Mouse (Mus musculus) hindbrain, embryonic 16.5 days (tissue): ENCODE data around the gene Tmem107. TPM values are rescaled to one million over a fixed set of nuclear protein-coding genes. Genes with fewer than 3 reads are reported as not detected.

ENCODE experiments used
- ATAC-seq: fragments of 200-750 bp; cut with Nextera tagmentation; 2 replicates; pipeline ENCODE4 v1.8.0; 2017; ENCODE audit warnings: moderate TSS enrichment, moderate library complexity
- H3K27ac ChIP-seq: fragments of 300-500 bp; sonication (generic); 2 replicates; pipeline ENCODE4 v1.5.1; 2014; ENCODE audit warnings: low read depth, mild to moderate bottlenecking, control low read depth, low read length, moderate library complexity
- H3K27me3 ChIP-seq: fragments of 300-500 bp; sonication (generic); replicated peaks from 2 replicates; pipeline ENCODE4 v1.6.1; 2014; ENCODE audit warnings: low read length; ENCODE audit not compliant: control insufficient read depth, insufficient read depth
- H3K36me3 ChIP-seq: fragments of 300-500 bp; sonication (generic); 2 replicates; pipeline ENCODE4 v1.6.1; 2014; ENCODE audit warnings: mild to moderate bottlenecking, low read length, moderate library complexity, mixed read lengths; ENCODE audit not compliant: control insufficient read depth, insufficient read depth
- H3K4me1 ChIP-seq: fragments of 300-500 bp; sonication (generic); 2 replicates; pipeline ENCODE4 v1.6.1; 2014; ENCODE audit warnings: low read depth, low read length; ENCODE audit not compliant: control insufficient read depth, insufficient read depth
- H3K4me2 ChIP-seq: fragments of 300-500 bp; sonication (generic); 2 replicates; pipeline ENCODE4 v1.6.1; 2014; ENCODE audit warnings: mild to moderate bottlenecking, low read length, control low read depth, moderate library complexity
- H3K4me3 ChIP-seq: fragments of 300-500 bp; sonication (generic); 2 replicates; pipeline ENCODE4 v1.5.1; 2014; ENCODE audit warnings: mild to moderate bottlenecking, low read length, control low read depth, moderate library complexity
- H3K9ac ChIP-seq: fragments of 300-500 bp; sonication (generic); 2 replicates; pipeline ENCODE4 v1.6.1; 2014; ENCODE audit warnings: low read depth, mild to moderate bottlenecking, control low read depth, low read length, moderate library complexity
- H3K9me3 ChIP-seq: fragments of 300-500 bp; sonication (generic); 2 replicates; pipeline ENCODE4 v1.6.1; 2014; ENCODE audit warnings: mild to moderate bottlenecking, low read length, moderate library complexity; ENCODE audit not compliant: control insufficient read depth
- WGBS: fragments of 180-500 bp; shearing (Covaris S2); extraction: QIAGEN DNeasy Blood & Tissue Kit; methylation state at CpG from one replicate; pipeline ENCODE4 v1.1.7; 2014; 5-methylcytosine and 5-hydroxymethylcytosine counted together
- polyA plus RNA-seq: library from polyadenylated mRNA; unstranded; fragments of >200 nt; fragmentation: Nextera tagmentation; extraction: Ambion mirVana; gene quantifications from 2 replicates; pipeline ENCODE4 v1.2.1, GENCODE M21; 2015

Gene Tmem107
- polyA plus RNA-seq, 1 experiment from 2014 or later = 42.6 TPM

DNA sequence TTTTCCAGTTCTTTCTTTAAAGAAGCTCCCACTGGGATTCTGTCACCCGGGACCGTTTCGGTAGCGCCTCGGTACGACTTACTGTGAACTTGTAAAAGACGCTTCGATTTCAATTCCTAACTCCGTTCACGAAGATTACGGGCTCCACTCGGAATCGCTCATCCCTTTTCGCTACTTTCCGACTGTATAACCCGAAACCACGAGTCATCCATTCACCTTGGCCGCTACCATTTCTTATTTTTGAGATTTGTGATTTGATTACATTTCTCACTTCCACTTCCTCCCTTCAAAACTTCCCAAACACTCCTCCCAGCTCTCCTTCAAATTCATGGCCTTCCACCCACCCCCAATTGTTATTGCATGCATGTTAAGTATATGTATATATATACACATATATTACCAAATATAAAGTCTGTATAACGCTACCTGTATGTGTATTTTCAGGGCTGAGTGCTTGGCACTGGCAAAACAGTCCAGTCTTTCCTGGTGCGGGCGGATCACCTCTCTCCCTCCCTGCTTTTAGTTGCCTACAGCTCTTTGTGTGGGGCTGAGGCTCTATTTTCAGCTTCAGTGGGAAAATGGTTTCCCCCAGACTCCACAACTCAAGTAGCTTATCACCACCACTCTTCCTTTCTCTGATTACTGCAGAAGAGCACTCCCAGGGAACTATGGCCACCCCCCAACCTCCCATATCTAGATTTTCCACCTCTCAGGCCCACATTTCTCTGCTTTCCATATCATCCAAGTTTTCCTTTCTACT, 40.6 kb downstream of the Tmem107 start:
- ATAC-seq = no peak
- Histone ChIP-seq H3K9me3 (no peaks in the 10 kb centered on the region), H3K4me3 (peak overlapping the region; percentile 41), H3K27ac (no peak overlapping the region), H3K4me1 (peaks cover 4% of the 10 kb centered on the region; the same call in 1 of the 2 replicates), H3K9ac (peak overlapping the region; percentile 7; the same call in 1 of the 2 replicates), H3K36me3 (peaks cover 12% of the 10 kb centered on the region), H3K27me3 (no peaks in the 10 kb centered on the region), H3K4me2 (peak overlapping the region; percentile 60)
- 4% methylated on average over 21 of the region's 21 CpGs for WGBS

DNA sequence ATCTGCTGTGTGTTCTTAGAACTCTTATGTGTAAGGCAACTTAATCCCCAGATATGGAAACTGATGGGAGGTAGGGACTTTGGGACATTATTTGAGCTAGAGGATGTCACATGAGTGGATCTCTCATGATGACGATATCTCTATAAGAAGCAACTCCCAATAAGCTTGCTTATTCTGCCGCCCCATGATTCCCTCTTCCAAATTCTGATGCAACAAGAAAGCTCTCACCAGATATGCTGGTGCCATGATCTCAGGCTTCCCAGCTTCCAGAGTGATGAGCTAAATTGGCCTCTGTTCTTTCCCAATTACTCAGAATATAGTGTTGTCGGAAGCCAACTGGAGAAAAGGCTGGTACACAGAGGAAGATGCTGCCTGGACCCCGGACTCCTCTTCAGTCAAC, 41.3 kb downstream of the Tmem107 start:
- no peak overlapping the region for H3K27ac ChIP-seq
- H3K4me3 ChIP-seq = 0 out of 2 replicates have a peak overlapping the region, but pooled peaks have one; percentile 3
- no peaks in the 10 kb centered on the region for H3K9me3 ChIP-seq
- no peak overlapping the region for H3K9ac ChIP-seq
- H3K36me3 ChIP-seq = peaks cover 10% of the 10 kb centered on the region
- no peaks in the 10 kb centered on the region for H3K27me3 ChIP-seq
- peaks cover 6% of the 10 kb centered on the region; the same call in 1 of the 2 replicates for H3K4me1 ChIP-seq
- peak overlapping the region; percentile 60; the same call in 1 of the 2 replicates for H3K4me2 ChIP-seq
- ATAC-seq = no peak
- WGBS = 69% methylated on average over 4 of the region's 4 CpGs

DNA sequence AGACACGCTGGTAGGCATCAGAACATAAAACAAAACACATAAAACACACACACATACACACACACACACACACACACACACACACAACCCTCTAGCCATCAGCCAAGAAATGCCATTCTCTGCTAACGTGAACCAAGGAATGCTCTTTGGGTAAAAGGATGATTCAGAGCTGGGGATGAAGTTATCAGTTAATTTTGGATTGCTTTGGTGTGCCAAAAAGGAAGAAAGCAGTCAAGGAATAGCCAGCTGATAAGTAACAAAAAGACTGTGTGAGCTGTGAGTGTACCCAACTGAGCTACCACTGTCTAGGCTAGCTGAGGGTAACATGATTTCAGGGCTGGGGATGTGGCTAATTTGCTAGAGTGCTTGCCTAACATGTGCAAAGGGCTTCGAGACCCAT, 43.4 kb downstream of the Tmem107 start:
- Histone ChIP-seq H3K9me3 (no peaks in the 10 kb centered on the region), H3K9ac (no peak overlapping the region), H3K27ac (no peak overlapping the region), H3K36me3 (peaks cover 2% of the 10 kb centered on the region; the same call in 1 of the 2 replicates), H3K4me2 (no peak overlapping the region), H3K27me3 (no peaks in the 10 kb centered on the region), H3K4me3 (no peak overlapping the region), H3K4me1 (peaks cover 12% of the 10 kb centered on the region)
- 70% methylated on average over 3 of the region's 3 CpGs for WGBS
- no peak for ATAC-seq

DNA sequence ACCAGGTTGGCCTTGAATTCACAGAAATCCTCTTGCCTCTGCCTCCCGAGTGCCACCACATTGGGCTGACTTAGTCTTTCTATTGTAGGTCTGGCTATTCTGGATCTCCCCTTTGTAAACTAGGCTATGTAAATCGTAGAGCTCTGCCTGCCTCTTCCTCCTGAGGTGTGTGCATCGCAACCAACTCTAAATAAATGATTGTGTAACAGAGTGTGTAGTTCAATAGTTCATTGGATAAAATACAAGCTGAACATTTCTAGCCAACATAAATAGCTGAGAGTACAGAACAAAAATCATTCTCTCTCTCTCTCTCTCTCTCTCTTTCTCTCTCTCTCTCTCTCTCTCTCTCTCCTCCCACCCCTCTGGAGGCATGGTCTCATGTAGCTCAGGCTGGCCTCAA, 44.0 kb downstream of the Tmem107 start:
- no peak overlapping the region for H3K4me3 ChIP-seq
- H3K9ac ChIP-seq = no peak overlapping the region
- H3K36me3 ChIP-seq = no peaks in the 10 kb centered on the region
- WGBS = 82% methylated on average over 3 of the region's 3 CpGs
- no peaks in the 10 kb centered on the region for H3K27me3 ChIP-seq
- H3K4me2 ChIP-seq = no peak overlapping the region
- no peak overlapping the region for H3K27ac ChIP-seq
- no peaks in the 10 kb centered on the region for H3K9me3 ChIP-seq
- H3K4me1 ChIP-seq = peaks cover 14% of the 10 kb centered on the region
- ATAC-seq = no peak

DNA sequence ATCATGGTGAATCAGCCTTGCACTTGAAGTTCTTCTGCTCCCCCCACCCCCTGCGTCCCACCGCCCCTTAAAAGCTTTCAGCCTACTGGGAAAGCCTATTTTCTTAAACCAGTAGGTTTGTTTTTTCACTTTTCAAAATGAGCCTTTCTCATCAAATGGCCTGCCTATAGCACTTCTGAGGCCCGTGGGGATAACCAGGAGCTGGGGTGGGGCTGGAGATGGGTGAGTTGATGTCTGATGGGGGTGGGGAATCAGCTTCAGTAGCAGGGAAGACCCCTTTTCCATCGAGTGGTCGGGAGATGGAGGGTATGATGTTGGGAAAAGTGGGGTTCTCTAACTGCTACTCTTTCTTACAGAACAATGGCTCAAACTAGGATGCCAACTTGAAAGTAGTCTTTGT, 46.2 kb downstream of the Tmem107 start:
- peaks cover 20% of the 10 kb centered on the region for H3K4me1 ChIP-seq

DNA sequence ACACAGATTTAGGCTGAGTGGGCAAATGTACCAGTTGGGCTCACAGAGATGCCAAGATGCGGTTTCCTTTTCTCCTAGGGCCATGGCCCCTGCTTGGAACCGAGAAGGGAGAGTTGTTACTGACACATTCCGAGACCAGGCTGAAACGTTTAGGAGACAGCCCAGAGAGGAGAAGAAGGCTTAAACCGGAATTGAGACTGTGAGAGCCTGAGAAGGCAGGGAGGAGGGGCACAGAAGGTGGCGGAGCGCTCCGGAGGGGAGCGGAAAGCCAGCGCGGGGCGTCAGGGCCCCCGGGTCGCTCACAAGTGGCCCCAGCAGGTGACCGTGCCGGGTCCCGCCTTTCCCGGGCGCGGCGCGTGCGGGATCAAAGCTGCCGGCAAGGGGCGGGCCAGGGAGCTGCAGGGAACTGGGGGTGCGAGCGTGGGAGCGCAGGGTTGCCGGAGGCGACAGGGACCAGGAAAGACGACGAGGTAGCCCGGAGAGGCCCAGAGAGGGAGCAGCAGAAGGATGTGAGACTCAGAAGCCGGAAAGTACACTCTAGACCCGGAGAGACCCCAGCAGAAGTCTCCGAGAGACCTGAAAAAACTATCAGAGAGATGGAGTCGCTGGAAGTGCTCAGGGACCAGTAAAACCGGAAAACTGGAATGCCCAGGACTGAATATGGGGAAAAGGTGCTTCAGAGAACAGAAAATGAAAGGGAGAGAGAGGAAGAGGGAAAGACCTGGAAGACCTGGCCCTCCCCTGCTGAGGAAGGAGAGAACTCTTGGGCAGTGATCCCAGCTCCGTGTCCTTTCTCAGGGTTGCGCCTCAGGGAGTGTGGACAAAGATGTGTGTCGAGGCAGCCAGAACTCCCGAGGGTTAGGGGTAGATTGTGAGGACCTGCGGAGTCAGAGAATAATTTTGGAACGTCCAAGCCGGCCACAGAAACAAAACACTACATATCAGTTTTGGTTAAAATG, 47.4 kb downstream of the Tmem107 start:
- Histone ChIP-seq H3K27ac (peak overlapping the region; percentile 69), H3K36me3 (no peaks in the 10 kb centered on the region), H3K27me3 (no peaks in the 10 kb centered on the region), H3K4me1 (peaks cover 20% of the 10 kb centered on the region), H3K4me2 (peak overlapping the region; percentile 97), H3K9me3 (no peaks in the 10 kb centered on the region), H3K4me3 (peak overlapping the region; percentile 70), H3K9ac (peak overlapping the region; percentile 80)
- ATAC-seq = no peak
- WGBS = under 1% methylated on average over 43 of the region's 45 CpGs

More for the DNA sequence above, 46.2 kb downstream of the Tmem107 start:
- no peaks in the 10 kb centered on the region for H3K27me3 ChIP-seq
- no peak for ATAC-seq
- H3K4me3 ChIP-seq = no peak overlapping the region
- peak overlapping the region; percentile 97 for H3K4me2 ChIP-seq
- 53% methylated on average over 5 of the region's 5 CpGs for WGBS
- no peak overlapping the region for H3K9ac ChIP-seq
- H3K27ac ChIP-seq = no peak overlapping the region
- H3K36me3 ChIP-seq = no peaks in the 10 kb centered on the region
- H3K9me3 ChIP-seq = no peaks in the 10 kb centered on the region

DNA sequence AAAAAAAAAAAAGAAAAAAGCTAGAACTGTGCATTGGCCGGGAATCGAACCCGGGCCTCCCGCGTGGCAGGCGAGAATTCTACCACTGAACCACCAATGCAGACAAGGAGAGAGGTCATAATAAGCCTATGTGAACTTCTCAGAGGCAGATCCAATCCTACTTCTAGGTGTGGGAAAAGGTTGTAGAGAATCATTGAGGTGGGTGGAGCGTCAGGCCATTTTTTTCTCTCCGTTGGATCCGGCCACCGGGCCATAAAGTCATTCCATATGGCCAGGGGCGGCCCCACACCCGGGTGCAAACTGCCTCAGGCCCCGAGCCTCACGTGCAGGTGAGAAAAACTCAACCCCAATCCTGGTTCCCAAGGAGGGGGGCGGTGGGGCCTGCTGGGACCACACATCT, 48.2 kb downstream of the Tmem107 start:
- Histone ChIP-seq H3K27ac (no peak overlapping the region; the same call in 1 of the 2 replicates), H3K9ac (peak overlapping the region; percentile 50), H3K4me2 (peak overlapping the region; percentile 97), H3K4me1 (peaks cover 20% of the 10 kb centered on the region), H3K4me3 (peak overlapping the region; percentile 70), H3K9me3 (no peaks in the 10 kb centered on the region), H3K36me3 (no peaks in the 10 kb centered on the region), H3K27me3 (no peaks in the 10 kb centered on the region)
- ATAC-seq = no peak
- 1% methylated on average over 15 of the region's 15 CpGs for WGBS

DNA sequence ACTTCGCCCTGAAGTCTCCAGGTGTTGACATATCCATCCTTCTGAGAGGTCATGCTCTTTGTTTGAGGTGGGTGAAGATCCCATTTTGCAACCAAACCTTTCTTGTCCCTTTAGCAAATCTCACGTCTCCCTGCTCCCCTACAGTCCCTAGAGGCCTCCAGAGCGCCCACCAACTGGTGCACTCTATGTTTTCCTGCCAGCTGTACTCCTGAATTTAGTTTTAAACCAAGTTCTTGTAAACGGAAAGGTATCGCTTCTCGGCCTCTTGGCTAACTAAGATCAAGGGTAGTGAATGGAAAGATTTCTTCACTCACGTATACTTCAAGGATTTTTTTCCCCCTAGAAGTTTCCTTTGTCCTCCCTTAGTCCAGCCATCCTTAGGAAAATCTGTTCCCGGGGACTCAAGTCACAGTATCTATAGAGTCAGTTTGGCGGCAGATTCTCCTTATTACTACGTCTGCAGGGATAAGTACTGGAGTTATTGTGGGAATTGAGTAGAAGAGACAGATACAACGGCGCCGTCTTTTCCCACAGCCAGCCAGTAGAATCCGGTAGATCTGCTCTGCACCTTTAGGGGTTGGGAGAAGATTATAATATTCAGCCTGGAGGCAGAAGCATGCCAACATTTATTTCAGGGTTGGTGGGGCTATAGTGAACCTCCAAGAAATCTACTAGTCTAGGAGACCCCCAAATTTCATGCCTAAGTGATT, 49.0 kb downstream of the Tmem107 start:
- WGBS = 32% methylated on average over 14 of the region's 14 CpGs

More for the DNA sequence above, 49.0 kb downstream of the Tmem107 start:
- Histone ChIP-seq H3K4me3 (peak overlapping the region; percentile 88), H3K36me3 (no peaks in the 10 kb centered on the region), H3K27ac (no peak overlapping the region), H3K27me3 (no peaks in the 10 kb centered on the region), H3K4me2 (peak overlapping the region; percentile 97), H3K4me1 (peaks cover 20% of the 10 kb centered on the region), H3K9ac (no peak overlapping the region), H3K9me3 (no peaks in the 10 kb centered on the region)
- ATAC-seq = no peak
